Mouse (Mus musculus): ENCODE results near the gene Fam129b. TPM values are rescaled to one million over a fixed set of nuclear protein-coding genes. Genes with fewer than 3 reads are reported as not detected.

Fam129b gene
- polyA plus RNA-seq, 1 experiment from 2014 or later = 25.2 TPM

DNA sequence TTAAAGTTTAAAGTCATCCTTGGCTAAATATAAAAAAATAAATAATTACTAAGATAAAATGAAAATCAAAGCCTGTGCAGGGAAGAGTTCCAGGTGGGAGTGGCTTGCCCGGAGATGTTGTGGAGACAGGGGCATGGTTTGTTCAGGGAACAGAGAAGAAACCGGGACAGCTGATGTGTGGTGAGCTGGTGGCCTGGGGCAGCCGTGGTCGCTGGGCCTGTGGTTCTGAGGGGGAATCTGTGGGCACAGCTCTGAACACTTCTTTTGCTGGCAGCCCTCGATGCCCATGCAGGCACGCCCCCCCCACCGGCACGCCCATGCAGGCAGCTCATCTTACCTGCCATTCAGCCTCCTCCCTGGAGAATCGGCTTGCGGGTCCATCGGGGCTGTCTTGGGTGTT, 71.5 kb downstream of the Fam129b start:
- Histone ChIP-seq H3K27me3 (replicated peaks; ENCODE audit: control insufficient read depth, insufficient read depth, low read length) (no peaks in the 10 kb centered on the region), H3K4me2 (ENCODE audit: low read length) (no peak overlapping the region), H3K27ac (ENCODE audit: low read depth) (no peak overlapping the region), H3K4me1 (replicated peaks; ENCODE audit: control insufficient read depth, insufficient read depth, low read length) (no peaks in the 10 kb centered on the region), H3K9me3 (ENCODE audit: control insufficient read depth, low read length) (no peaks in the 10 kb centered on the region), H3K4me3 (ENCODE audit: low read depth, low read length) (no peak overlapping the region), H3K36me3 (ENCODE audit: control insufficient read depth, insufficient read depth, low read length) (peaks cover 44% of the 10 kb centered on the region), H3K9ac (ENCODE audit: low read length) (no peak overlapping the region)
- 93% methylated on average over 11 of the region's 11 CpGs for WGBS
- DNase-seq (ENCODE audit: low spot score) = no peak
- no peak for ATAC-seq (replicated peaks; ENCODE audit: low FRiP score, low TSS enrichment, low read depth)

DNA sequence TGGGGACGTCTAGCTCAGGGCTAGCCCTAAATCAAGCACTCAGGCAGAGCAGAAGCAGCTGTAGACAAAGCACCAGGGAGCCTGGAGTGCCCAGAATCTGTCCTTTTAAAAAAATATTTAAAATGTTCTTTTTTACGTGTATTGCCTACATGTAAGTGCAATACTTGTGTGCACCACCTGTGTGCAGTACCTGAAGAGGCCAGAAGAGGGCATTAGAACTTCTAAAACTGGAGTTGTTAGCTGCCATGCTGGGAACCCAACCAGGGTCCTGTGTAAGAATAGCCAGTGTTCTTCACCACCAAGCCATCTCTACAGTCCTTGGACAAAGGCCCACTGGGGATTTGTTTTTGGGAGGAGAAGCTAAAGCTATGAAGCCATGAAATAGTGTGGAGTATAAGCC, 78.7 kb downstream of the Fam129b start:
- H3K4me2 ChIP-seq (ENCODE audit: low read length) = no peak overlapping the region
- no peaks in the 10 kb centered on the region for H3K27me3 ChIP-seq (replicated peaks; ENCODE audit: control insufficient read depth, insufficient read depth, low read length)
- no peak overlapping the region for H3K27ac ChIP-seq (ENCODE audit: low read depth)
- no peaks in the 10 kb centered on the region for H3K4me1 ChIP-seq (replicated peaks; ENCODE audit: control insufficient read depth, insufficient read depth, low read length)
- H3K4me3 ChIP-seq (ENCODE audit: low read depth, low read length) = no peak overlapping the region
- H3K36me3 ChIP-seq (ENCODE audit: control insufficient read depth, insufficient read depth, low read length) = peaks cover 19% of the 10 kb centered on the region
- 95% methylated on average over 2 of the region's 2 CpGs for WGBS
- no peak overlapping the region for H3K9ac ChIP-seq (ENCODE audit: low read length)
- no peak for DNase-seq (ENCODE audit: low spot score)
- ATAC-seq (replicated peaks; ENCODE audit: low FRiP score, low TSS enrichment, low read depth) = no peak
- H3K9me3 ChIP-seq (ENCODE audit: control insufficient read depth, low read length) = 0 out of 2 replicates have a peak, but pooled peaks cover 4% of the 10 kb centered on the region

DNA sequence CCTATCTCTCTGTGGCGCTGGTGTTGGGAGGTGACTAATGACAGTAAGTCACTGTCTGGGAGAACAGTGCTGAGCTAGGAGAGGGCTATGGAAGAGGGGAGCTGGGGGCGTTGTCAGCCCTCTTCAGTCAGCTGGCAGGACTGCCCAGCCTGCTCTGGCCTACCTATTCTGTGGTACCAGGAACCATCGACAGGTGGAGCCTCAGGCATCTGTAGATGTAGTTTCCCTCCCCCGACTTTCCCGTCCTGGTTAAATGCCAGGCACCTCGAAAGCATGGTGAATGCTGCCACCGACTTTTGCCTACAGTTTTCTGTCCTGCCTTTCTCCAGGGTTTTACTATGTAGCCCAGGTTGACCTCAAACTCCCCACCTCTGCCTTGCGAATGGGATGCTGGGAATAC, 81.4 kb downstream of the Fam129b start:
- H3K9ac ChIP-seq (ENCODE audit: low read length) = no peak overlapping the region
- DNase-seq (ENCODE audit: low spot score) (no peak), ATAC-seq (replicated peaks; ENCODE audit: low FRiP score, low TSS enrichment, low read depth) (no peak)
- no peak overlapping the region for H3K27ac ChIP-seq (ENCODE audit: low read depth)
- no peak overlapping the region for H3K4me3 ChIP-seq (ENCODE audit: low read depth, low read length)
- no peak overlapping the region for H3K4me2 ChIP-seq (ENCODE audit: low read length)
- no peaks in the 10 kb centered on the region for H3K27me3 ChIP-seq (replicated peaks; ENCODE audit: control insufficient read depth, insufficient read depth, low read length)
- 0 out of 2 replicates have a peak, but pooled peaks cover 4% of the 10 kb centered on the region for H3K9me3 ChIP-seq (ENCODE audit: control insufficient read depth, low read length)
- H3K4me1 ChIP-seq (replicated peaks; ENCODE audit: control insufficient read depth, insufficient read depth, low read length) = peaks cover 4% of the 10 kb centered on the region
- H3K36me3 ChIP-seq (ENCODE audit: control insufficient read depth, insufficient read depth, low read length) = peaks cover 9% of the 10 kb centered on the region; the same call in 1 of the 2 replicates
- WGBS = 48% methylated on average over 8 of the region's 8 CpGs

DNA sequence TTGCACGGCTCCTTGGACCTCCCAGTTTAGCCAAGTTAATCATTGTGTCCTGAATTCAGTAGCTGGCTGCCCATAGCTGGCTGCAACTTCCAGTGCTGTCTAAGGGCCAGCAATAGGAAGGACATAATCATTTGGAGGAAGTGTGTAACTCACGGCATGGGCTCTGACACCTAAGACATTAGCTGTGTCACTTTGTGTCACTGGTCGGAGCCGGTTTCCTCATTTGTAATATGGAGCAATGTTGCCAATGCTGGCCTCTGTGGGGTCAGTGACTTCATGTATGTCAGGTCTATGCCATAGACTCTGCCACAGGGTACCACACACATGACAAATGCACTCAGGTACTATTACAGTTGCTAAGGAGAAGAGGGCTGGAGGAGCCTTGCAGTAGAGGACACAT, 84.4 kb downstream of the Fam129b start:
- Histone ChIP-seq H3K9me3 (ENCODE audit: control insufficient read depth, low read length) (no peaks in the 10 kb centered on the region), H3K27ac (ENCODE audit: low read depth) (no peak overlapping the region), H3K4me1 (replicated peaks; ENCODE audit: control insufficient read depth, insufficient read depth, low read length) (peaks cover 23% of the 10 kb centered on the region), H3K4me3 (ENCODE audit: low read depth, low read length) (no peak overlapping the region), H3K9ac (ENCODE audit: low read length) (peak overlapping the region; percentile 99; the same call in 1 of the 2 replicates), H3K4me2 (ENCODE audit: low read length) (peak overlapping the region; percentile 71), H3K27me3 (replicated peaks; ENCODE audit: control insufficient read depth, insufficient read depth, low read length) (no peaks in the 10 kb centered on the region), H3K36me3 (ENCODE audit: control insufficient read depth, insufficient read depth, low read length) (peaks cover 35% of the 10 kb centered on the region)
- ATAC-seq (replicated peaks; ENCODE audit: low FRiP score, low TSS enrichment, low read depth) (no peak), DNase-seq (ENCODE audit: low spot score) (no peak)
- WGBS = 89% methylated on average over 4 of the region's 4 CpGs

DNA sequence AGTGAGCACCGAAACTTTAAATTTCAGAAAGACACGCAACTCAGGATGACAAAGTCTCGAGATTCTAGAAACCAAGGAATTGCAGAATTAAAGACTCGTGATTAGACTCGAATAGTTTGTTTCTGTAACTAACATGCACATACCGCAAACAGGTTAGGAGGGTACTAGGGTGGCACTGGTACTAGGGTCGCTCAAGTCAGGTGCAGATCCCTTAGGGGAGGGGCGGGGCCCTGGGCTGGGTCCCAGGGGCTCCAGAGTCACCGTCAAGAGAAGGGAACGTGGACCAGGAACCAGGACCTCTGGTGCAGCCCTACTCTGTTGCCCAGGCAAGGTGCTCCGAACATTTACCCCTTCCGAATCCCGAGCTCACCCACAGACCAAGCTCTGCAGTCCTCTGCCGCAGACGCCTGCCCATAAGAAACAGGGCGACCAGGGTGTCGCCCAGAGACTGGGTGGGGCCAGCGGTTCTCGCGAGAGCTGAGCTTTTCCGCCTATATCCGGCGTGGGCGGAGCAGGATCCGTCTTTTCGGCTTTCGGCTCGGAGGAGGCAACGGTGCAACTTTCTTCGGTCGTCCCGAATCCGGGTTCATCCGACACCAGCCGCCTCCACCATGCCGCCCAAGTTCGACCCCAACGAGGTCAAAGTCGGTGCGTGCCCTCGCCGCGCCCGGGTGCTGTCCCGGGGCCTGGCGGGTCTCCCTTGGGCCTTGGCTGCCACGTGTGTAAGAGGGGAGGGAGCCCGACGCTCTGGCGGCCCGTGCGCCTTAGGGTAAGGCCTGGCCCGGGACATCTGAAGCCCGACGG, 85.5 kb downstream of the Fam129b start, which contains the start of the genes Rpl12 and Lrsam1:
Gene Rpl12 (plus strand): TSS at position 368 of the 804 bp plus-strand sequence.
Gene Lrsam1 (minus strand): TSS at position 423 of the 804 bp plus-strand sequence.
- Histone ChIP-seq H3K4me2 (ENCODE audit: low read length) (peak within 1 kb of the TSS; percentile 71), H3K27ac (ENCODE audit: low read depth) (peak within 1 kb of the TSS; percentile 90), H3K4me3 (ENCODE audit: low read depth, low read length) (peak within 1 kb of the TSS; percentile 95), H3K9ac (ENCODE audit: low read length) (peak within 1 kb of the TSS; percentile 99), H3K9me3 (ENCODE audit: control insufficient read depth, low read length) (no peaks in the 10 kb centered on the region), H3K27me3 (replicated peaks; ENCODE audit: control insufficient read depth, insufficient read depth, low read length) (no peaks in the 10 kb centered on the region), H3K4me1 (replicated peaks; ENCODE audit: control insufficient read depth, insufficient read depth, low read length) (peaks cover 28% of the 10 kb centered on the region), H3K36me3 (ENCODE audit: control insufficient read depth, insufficient read depth, low read length) (peaks cover 35% of the 10 kb centered on the region)
- ATAC-seq (replicated peaks; ENCODE audit: low FRiP score, low TSS enrichment, low read depth) = peak; percentile 89
- peak; percentile 98 for DNase-seq (ENCODE audit: low spot score)
- 4% methylated on average over 55 of the region's 55 CpGs for WGBS

DNA sequence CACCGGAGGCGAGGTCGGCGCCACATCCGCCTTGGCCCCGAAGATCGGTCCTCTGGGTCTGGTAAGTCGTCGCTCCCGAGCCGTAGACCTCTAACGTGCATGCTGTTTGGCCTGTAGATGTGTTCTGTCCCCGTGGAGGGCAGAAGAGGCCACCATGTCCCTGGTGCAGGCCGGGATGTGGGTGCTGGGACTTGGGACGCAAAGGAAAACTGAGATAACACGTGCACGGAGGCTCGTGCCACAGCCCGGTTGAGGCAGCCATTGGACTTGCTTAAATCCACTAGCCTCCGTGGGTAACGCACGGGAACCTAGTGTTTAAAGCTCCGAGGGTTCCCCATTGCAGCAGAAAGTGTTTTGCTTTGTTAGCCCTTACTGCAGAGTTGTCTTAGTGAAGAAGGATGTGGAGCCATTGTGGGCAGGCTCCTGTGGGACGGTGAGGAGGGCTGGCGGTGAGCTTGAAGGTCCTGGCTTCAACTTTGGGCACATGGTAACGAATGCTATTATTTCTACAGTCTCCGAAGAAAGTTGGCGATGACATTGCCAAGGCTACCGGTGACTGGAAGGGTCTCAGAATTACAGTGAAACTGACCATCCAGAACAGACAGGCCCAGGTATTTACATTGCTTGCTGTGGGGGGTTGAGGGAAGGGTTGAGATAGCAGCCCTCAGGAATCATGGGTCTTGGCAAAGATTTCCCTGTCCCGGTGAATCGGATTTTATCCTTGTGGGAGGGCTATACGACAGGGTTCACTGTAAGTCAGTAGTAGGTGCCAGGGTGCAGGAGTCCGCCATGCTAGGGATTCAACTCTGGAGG, 86.4 kb downstream of the Fam129b start:
- WGBS = under 1% methylated on average over 33 of the region's 33 CpGs
- Histone ChIP-seq H3K36me3 (ENCODE audit: control insufficient read depth, insufficient read depth, low read length) (peaks cover 27% of the 10 kb centered on the region), H3K4me2 (ENCODE audit: low read length) (peak overlapping the region; percentile 71), H3K9ac (ENCODE audit: low read length) (peak overlapping the region; percentile 99), H3K27me3 (replicated peaks; ENCODE audit: control insufficient read depth, insufficient read depth, low read length) (no peaks in the 10 kb centered on the region), H3K27ac (ENCODE audit: low read depth) (peak overlapping the region; percentile 90), H3K4me3 (ENCODE audit: low read depth, low read length) (peak overlapping the region; percentile 95), H3K9me3 (ENCODE audit: control insufficient read depth, low read length) (no peaks in the 10 kb centered on the region), H3K4me1 (replicated peaks; ENCODE audit: control insufficient read depth, insufficient read depth, low read length) (peaks cover 31% of the 10 kb centered on the region)
- no peak for DNase-seq (ENCODE audit: low spot score)
- ATAC-seq (replicated peaks; ENCODE audit: low FRiP score, low TSS enrichment, low read depth) = no peak

DNA sequence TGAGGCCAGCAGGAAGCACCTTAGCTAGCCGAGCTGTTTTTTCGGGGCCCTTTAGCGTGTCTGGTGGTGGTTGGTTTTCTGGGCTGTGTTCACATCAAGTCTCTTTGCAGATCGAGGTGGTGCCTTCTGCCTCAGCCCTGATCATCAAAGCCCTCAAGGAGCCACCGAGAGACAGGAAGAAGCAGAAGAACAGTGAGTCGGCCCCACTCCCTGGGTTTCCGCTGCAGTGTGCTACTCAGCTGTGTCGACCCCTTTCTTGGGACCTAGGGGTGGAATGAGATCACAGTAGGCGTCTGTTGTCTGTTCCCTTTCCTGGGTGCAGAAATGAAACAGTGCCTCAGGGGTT, 86.9 kb downstream of the Fam129b start:
- WGBS = 7% methylated on average over 9 of the region's 9 CpGs
- H3K36me3 ChIP-seq (ENCODE audit: control insufficient read depth, insufficient read depth, low read length) = peaks cover 26% of the 10 kb centered on the region
- H3K4me1 ChIP-seq (replicated peaks; ENCODE audit: control insufficient read depth, insufficient read depth, low read length) = peaks cover 37% of the 10 kb centered on the region

DNA sequence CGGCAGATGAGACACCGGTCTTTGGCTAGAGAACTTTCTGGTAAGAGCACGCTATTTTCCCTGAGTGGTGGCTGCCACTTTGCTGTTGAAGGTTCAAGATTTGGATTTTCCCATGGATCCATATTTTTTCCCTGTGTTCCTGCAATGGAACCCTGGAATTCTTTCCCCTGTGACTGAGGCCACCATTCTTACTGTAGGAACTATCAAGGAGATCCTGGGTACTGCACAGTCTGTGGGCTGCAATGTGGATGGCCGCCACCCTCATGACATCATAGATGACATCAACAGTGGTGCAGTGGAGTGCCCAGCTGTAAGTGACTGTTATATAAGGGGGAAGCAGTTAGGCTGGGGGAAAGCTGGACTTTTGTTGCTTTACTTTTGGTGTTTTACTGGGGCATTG, 87.6 kb downstream of the Fam129b start:
- H3K36me3 ChIP-seq (ENCODE audit: control insufficient read depth, insufficient read depth, low read length) = peaks cover 26% of the 10 kb centered on the region
- no peaks in the 10 kb centered on the region for H3K9me3 ChIP-seq (ENCODE audit: control insufficient read depth, low read length)
- DNase-seq (ENCODE audit: low spot score) (no peak), ATAC-seq (replicated peaks; ENCODE audit: low FRiP score, low TSS enrichment, low read depth) (no peak)
- H3K9ac ChIP-seq (ENCODE audit: low read length) = peak overlapping the region; percentile 99
- peak overlapping the region; percentile 71 for H3K4me2 ChIP-seq (ENCODE audit: low read length)
- peaks cover 39% of the 10 kb centered on the region for H3K4me1 ChIP-seq (replicated peaks; ENCODE audit: control insufficient read depth, insufficient read depth, low read length)
- 59% methylated on average over 4 of the region's 4 CpGs for WGBS
- no peaks in the 10 kb centered on the region for H3K27me3 ChIP-seq (replicated peaks; ENCODE audit: control insufficient read depth, insufficient read depth, low read length)
- H3K4me3 ChIP-seq (ENCODE audit: low read depth, low read length) = peak overlapping the region; percentile 95
- 0 out of 2 replicates have a peak overlapping the region, but pooled peaks have one; percentile 90 for H3K27ac ChIP-seq (ENCODE audit: low read depth)

More for the DNA sequence above, 86.9 kb downstream of the Fam129b start:
- Histone ChIP-seq H3K9ac (ENCODE audit: low read length) (peak overlapping the region; percentile 99), H3K4me3 (ENCODE audit: low read depth, low read length) (peak overlapping the region; percentile 95), H3K4me2 (ENCODE audit: low read length) (peak overlapping the region; percentile 71), H3K27me3 (replicated peaks; ENCODE audit: control insufficient read depth, insufficient read depth, low read length) (no peaks in the 10 kb centered on the region), H3K27ac (ENCODE audit: low read depth) (peak overlapping the region; percentile 90), H3K9me3 (ENCODE audit: control insufficient read depth, low read length) (no peaks in the 10 kb centered on the region)
- ATAC-seq (replicated peaks; ENCODE audit: low FRiP score, low TSS enrichment, low read depth) (no peak), DNase-seq (ENCODE audit: low spot score) (no peak)
